Mouse (Mus musculus) kidney, embryonic 14.5 days (tissue): Measurements from ENCODE around the gene Hexim2. TPM values are rescaled to one million over a fixed set of nuclear protein-coding genes. Genes with fewer than 3 reads are reported as not detected.

Experiments used
- ATAC-seq: fragments of 200-750 bp; cut with Nextera tagmentation; 2 replicates; pipeline ENCODE4 v1.8.0; 2017; ENCODE audit warnings: moderate number of reproducible peaks, mild to moderate bottlenecking, moderate TSS enrichment, moderate library complexity; ENCODE audit not compliant: low FRiP score, low TSS enrichment
- H3K27ac ChIP-seq: fragments of 300-500 bp; sonication (generic); 2 replicates; pipeline ENCODE4 v1.5.1; 2014; ENCODE audit warnings: low read depth, mild to moderate bottlenecking, low read length, moderate library complexity, mixed read lengths
- H3K27me3 ChIP-seq: fragments of 300-500 bp; sonication (generic); 2 replicates; pipeline ENCODE4 v1.6.1; 2014; ENCODE audit warnings: mild to moderate bottlenecking, low read length; ENCODE audit not compliant: control insufficient read depth, insufficient read depth
- H3K36me3 ChIP-seq: fragments of 300-500 bp; sonication (generic); 2 replicates; pipeline ENCODE4 v1.6.1; 2014; ENCODE audit warnings: low read length, mixed read lengths; ENCODE audit not compliant: control insufficient read depth, insufficient read depth
- H3K4me1 ChIP-seq: fragments of 300-500 bp; sonication (generic); 2 replicates; pipeline ENCODE4 v1.6.1; 2014; ENCODE audit warnings: low read length, mixed read lengths; ENCODE audit not compliant: control insufficient read depth, insufficient read depth
- H3K4me2 ChIP-seq: fragments of 300-500 bp; sonication (generic); replicated peaks from 2 replicates; pipeline ENCODE4 v1.6.1; 2014; ENCODE audit warnings: low read depth, mild to moderate bottlenecking, low read length
- H3K4me3 ChIP-seq: fragments of 300-500 bp; sonication (generic); 2 replicates; pipeline ENCODE4 v1.5.1; 2014; ENCODE audit warnings: mild to moderate bottlenecking, low read length
- H3K9ac ChIP-seq: fragments of 300-500 bp; sonication (generic); 2 replicates; pipeline ENCODE4 v1.6.1; 2014; ENCODE audit warnings: low read depth, mild to moderate bottlenecking, low read length, moderate library complexity
- H3K9me3 ChIP-seq: fragments of 300-500 bp; sonication (generic); 2 replicates; pipeline ENCODE4 v1.6.1; 2016; ENCODE audit warnings: low read length; ENCODE audit not compliant: control insufficient read depth
- WGBS: fragments of 180-500 bp; shearing (Covaris S2); extraction: QIAGEN DNeasy Blood & Tissue Kit; methylation state at CpG from one replicate; pipeline ENCODE4 v1.1.7; 2014; 5-methylcytosine and 5-hydroxymethylcytosine counted together
- polyA plus RNA-seq: library from polyadenylated mRNA; unstranded; fragments of >200 nt; fragmentation: Nextera tagmentation; extraction: Ambion mirVana; gene quantifications from 2 replicates; pipeline ENCODE4 v1.2.1, GENCODE M21; 2014

The Hexim2 gene
- polyA plus RNA-seq, 1 experiment from 2014 or later, result 10.3 TPM

- Histone ChIP-seq H3K27me3 (no peaks in the 10 kb centered on the region; the same call in 1 of the 2 replicates), H3K36me3 (no peaks in the 10 kb centered on the region), H3K27ac (no peak overlapping the region), H3K4me3 (no peak overlapping the region), H3K9ac (no peak overlapping the region), H3K4me2 (no peak overlapping the region), H3K4me1 (peaks cover 17% of the 10 kb centered on the region; the same call in 1 of the 2 replicates), H3K9me3 (no peaks in the 10 kb centered on the region)
- ATAC-seq, result no peak
- WGBS, result 85% methylated on average over 6 of the region's 6 CpGs
Observed at GRCm38 (mm10) chr11:103105810-103106209, 26.4 kb upstream of the Hexim2 start.

GRCm38 (mm10) chr11:103106386-103106785 is 25.8 kb upstream of the Hexim2 start:
- Histone ChIP-seq H3K9me3 (no peaks in the 10 kb centered on the region), H3K4me2 (no peak overlapping the region), H3K27me3 (no peaks in the 10 kb centered on the region), H3K9ac (no peak overlapping the region), H3K27ac (no peak overlapping the region), H3K36me3 (no peaks in the 10 kb centered on the region), H3K4me3 (no peak overlapping the region), H3K4me1 (peaks cover 15% of the 10 kb centered on the region; the same call in 1 of the 2 replicates)
- 75% methylated on average over 4 of the region's 4 CpGs for WGBS
- ATAC-seq, result no peak

- Histone ChIP-seq H3K9me3 (no peaks in the 10 kb centered on the region), H3K4me3 (peak overlapping the region; percentile 38), H3K36me3 (no peaks in the 10 kb centered on the region), H3K27ac (no peak overlapping the region), H3K4me1 (peaks cover 16% of the 10 kb centered on the region), H3K9ac (peak overlapping the region; percentile 56), H3K27me3 (no peaks in the 10 kb centered on the region), H3K4me2 (peak overlapping the region; percentile 68)
- ATAC-seq, result no peak
- 16% methylated on average over 10 of the region's 10 CpGs for WGBS
Observed at GRCm38 (mm10) chr11:103111301-103111700, 20.9 kb upstream of the Hexim2 start.

DNA sequence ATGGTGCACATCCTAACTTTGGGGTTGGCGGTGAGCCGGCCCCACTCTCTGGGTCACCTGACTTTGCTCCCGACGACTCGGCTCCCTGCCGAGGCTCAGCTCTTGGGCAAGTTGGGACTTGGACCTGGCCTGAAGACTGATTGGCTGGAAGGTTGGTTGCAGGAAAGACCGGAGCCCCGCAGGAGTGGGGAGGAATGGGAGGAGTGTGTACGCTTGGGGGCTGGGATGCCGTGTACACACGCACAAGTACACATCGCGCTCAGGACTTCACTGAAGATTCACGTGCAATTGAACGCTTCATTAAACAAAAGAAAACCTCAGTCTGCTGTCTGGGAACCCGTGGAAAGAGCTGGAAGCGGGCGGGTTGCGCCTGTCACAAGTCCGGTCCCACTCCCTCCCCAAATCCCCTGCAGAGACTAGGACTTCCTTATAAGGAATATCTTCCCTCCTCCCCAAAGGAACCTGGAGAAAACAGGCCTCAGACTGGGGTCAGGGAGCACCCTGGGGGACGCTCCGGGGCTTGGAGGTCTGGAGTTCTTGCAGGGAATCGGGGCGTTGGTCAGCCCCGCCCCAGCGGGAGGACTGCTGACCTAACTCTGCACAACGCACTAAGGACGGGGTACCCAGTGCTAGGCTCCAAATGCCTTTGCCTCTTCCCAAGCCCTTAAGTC is 20.2 kb upstream of the Hexim2 start:
- WGBS, result 1% methylated on average over 28 of the region's 28 CpGs
- no peaks in the 10 kb centered on the region for H3K9me3 ChIP-seq
- H3K4me1 ChIP-seq, result peaks cover 16% of the 10 kb centered on the region
- peak overlapping the region; percentile 56 for H3K9ac ChIP-seq
- H3K27me3 ChIP-seq, result no peaks in the 10 kb centered on the region
- ATAC-seq, result 0 out of 2 replicates have a peak, but pooled peaks have one; percentile 18
- H3K27ac ChIP-seq, result 0 out of 2 replicates have a peak overlapping the region, but pooled peaks have one; percentile 18
- peak overlapping the region; percentile 38 for H3K4me3 ChIP-seq
- H3K4me2 ChIP-seq, result peak overlapping the region; percentile 68
- no peaks in the 10 kb centered on the region for H3K36me3 ChIP-seq

DNA sequence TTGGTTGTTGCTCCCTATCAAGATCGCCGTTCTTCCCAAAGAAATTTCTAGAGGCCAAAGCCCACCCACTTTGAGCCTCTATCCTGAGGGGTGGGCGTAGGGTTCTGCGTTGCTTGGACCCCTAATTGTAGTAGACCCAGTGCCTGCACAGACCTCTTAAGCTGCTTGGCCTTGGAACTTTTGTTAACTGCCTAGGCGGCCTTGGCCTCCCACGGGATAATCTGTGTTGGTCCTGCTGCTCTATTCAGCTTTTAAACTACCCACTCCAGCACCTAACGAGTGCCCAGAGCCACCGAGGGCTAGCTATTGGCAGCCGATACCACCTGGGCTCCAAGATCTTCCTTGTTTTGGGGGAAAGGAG is 19.7 kb upstream of the Hexim2 start:
- peaks cover 16% of the 10 kb centered on the region for H3K4me1 ChIP-seq
- no peaks in the 10 kb centered on the region for H3K36me3 ChIP-seq
- H3K9ac ChIP-seq, result peak overlapping the region; percentile 56; the same call in 1 of the 2 replicates
- H3K4me3 ChIP-seq, result peak overlapping the region; percentile 38; the same call in 1 of the 2 replicates
- no peak for ATAC-seq
- H3K9me3 ChIP-seq, result no peaks in the 10 kb centered on the region
- no peaks in the 10 kb centered on the region for H3K27me3 ChIP-seq
- peak overlapping the region; percentile 68 for H3K4me2 ChIP-seq
- 24% methylated on average over 9 of the region's 9 CpGs for WGBS
- H3K27ac ChIP-seq, result 0 out of 2 replicates have a peak overlapping the region, but pooled peaks have one; percentile 18

DNA sequence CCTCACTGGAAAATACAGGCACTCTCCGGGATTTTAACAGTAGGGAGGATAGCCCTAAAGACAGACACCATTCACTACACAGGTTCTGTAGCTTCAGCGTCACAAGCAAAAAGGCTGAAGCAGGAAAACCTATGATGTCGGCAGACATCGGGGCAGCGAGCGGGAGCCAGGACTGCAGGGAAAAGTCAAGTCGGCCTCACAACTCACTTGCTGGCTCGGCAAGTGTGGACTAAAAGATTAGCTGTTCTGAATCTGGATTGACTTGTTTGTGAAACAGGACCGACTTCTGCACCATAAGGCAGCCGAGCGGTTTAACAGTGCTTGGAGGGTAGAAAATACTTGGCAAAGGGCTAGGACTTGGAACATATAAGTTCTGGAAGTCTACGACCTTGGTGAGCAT is 19.2 kb upstream of the Hexim2 start:
- no peak for ATAC-seq
- Histone ChIP-seq H3K4me2 (no peak overlapping the region), H3K4me3 (no peak overlapping the region), H3K4me1 (peaks cover 16% of the 10 kb centered on the region), H3K9me3 (no peaks in the 10 kb centered on the region), H3K9ac (no peak overlapping the region), H3K27ac (no peak overlapping the region), H3K36me3 (no peaks in the 10 kb centered on the region), H3K27me3 (no peaks in the 10 kb centered on the region)
- WGBS, result 41% methylated on average over 12 of the region's 12 CpGs

- Histone ChIP-seq H3K36me3 (no peaks in the 10 kb centered on the region), H3K4me2 (no peak overlapping the region), H3K4me3 (no peak overlapping the region), H3K4me1 (peaks cover 18% of the 10 kb centered on the region), H3K9me3 (no peaks in the 10 kb centered on the region), H3K9ac (no peak overlapping the region), H3K27ac (no peak overlapping the region), H3K27me3 (no peaks in the 10 kb centered on the region)
- ATAC-seq, result no peak
- 77% methylated on average over 4 of the region's 4 CpGs for WGBS
Observed at GRCm38 (mm10) chr11:103113771-103114170, 18.5 kb upstream of the Hexim2 start.

GRCm38 (mm10) chr11:103114270-103114943 is 17.8 kb upstream of the Hexim2 start:
- H3K4me2 ChIP-seq, result peak overlapping the region; percentile 61
- peak overlapping the region; percentile 70 for H3K4me3 ChIP-seq
- peak overlapping the region; percentile 86 for H3K27ac ChIP-seq
- H3K36me3 ChIP-seq, result no peaks in the 10 kb centered on the region
- WGBS, result 88% methylated on average over 11 of the region's 11 CpGs
- H3K9me3 ChIP-seq, result no peaks in the 10 kb centered on the region
- ATAC-seq, result no peak
- H3K9ac ChIP-seq, result peak overlapping the region; percentile 85
- no peaks in the 10 kb centered on the region for H3K27me3 ChIP-seq
- H3K4me1 ChIP-seq, result peaks cover 21% of the 10 kb centered on the region
